Mouse (Mus musculus): ENCODE measurements at regions not wholly inside any gene's neighbourhood (a gene's known extent, or its start where the extent isn't known, plus 50 kb on each side); places are given as distances from the start of the nearest gene placed in this dataset.

- no peak for TF ChIP-seq POLR2A (IDR thresholded peaks at IDR 0.05; ENCODE audit: extremely low read depth, insufficient read depth, low read length)
- TF ChIP-seq CTCF (IDR thresholded peaks at IDR 0.05; ENCODE audit: low read depth, low read length) = no peak
These were observed 373.4 kb downstream of the Pmp22 start for GRCm38 (mm10) chr11:63502181-63502580.
